Mouse (Mus musculus): Measurements from ENCODE around the gene Gm44973. TPM values are rescaled to one million over a fixed set of nuclear protein-coding genes. Genes with fewer than 3 reads are reported as not detected.

Gm44973 gene
- polyA plus RNA-seq, 1 experiment, result 15.3 TPM

- no peak for TF ChIP-seq GATA1 (IDR thresholded peaks at IDR 0.05; ENCODE audit: low read length)
These were observed 20.3 kb downstream of the Gm44973 start for GRCm38 (mm10) chr7:5035628-5036027.

DNA sequence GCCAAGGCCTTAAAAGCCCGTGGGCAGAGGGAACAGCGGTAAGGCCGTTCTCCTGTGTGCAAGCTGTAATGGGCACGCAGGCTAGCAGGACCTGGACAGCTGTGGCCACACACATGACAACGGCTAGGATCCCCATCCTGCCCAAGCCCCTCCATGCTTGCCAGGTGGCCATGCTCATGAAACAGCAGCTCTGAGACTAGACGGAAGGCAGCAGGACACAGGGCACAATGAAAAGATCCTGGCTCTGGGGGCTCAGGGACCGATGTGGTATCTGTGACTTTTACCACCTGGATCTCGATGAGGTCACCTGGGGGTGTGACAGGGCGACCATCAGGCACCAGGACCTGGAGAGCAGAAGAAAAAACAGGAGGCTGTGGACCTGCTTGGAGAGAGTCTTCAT, 20.8 kb downstream of the Gm44973 start:
- no peak for TF ChIP-seq GATA1 (IDR thresholded peaks at IDR 0.05; ENCODE audit: low read length)

- no peak for TF ChIP-seq GATA1 (IDR thresholded peaks at IDR 0.05; ENCODE audit: low read length)
These were observed 21.7 kb downstream of the Gm44973 start for GRCm38 (mm10) chr7:5037026-5037425.

- TF ChIP-seq GATA1 (IDR thresholded peaks at IDR 0.05; ENCODE audit: low read length), result no peak
These were observed 22.2 kb downstream of the Gm44973 start for GRCm38 (mm10) chr7:5037467-5037866.

DNA sequence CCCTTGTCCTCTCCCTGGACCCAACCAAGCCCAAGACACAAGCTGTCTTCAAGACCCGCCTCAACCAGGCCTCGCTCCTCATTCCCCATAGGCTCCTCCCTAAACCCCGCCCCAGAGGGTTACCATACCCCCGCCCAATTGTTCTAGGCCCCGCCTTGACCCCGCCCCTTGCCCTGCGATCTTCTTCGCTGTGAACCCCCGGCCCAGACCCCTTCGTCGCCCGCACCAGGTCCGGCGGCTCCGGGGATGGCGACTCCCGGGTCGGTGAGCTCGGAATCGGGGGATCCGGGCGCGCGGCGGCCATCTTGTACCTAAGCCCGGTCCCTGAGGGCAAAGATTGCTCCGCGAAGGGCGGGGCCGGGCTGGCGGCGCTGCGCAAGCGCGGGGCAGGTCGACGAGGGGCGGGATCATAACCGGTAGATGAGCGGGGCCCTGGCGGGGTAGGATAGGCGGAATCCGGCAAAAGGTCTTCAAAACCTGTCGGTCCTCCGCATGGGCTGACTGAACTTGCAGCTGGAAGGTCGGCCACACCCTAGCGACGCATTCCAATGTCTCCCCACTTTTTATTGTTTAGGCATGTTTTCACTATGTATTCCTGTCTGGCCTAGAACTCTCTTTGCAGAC, 22.9 kb downstream of the Gm44973 start, which contains the start of gene Zfp784:
Zfp784 (minus strand) TSS at position 338 of the 624 bp plus-strand sequence.
- no peak for TF ChIP-seq GATA1 (IDR thresholded peaks at IDR 0.05; ENCODE audit: low read length)

DNA sequence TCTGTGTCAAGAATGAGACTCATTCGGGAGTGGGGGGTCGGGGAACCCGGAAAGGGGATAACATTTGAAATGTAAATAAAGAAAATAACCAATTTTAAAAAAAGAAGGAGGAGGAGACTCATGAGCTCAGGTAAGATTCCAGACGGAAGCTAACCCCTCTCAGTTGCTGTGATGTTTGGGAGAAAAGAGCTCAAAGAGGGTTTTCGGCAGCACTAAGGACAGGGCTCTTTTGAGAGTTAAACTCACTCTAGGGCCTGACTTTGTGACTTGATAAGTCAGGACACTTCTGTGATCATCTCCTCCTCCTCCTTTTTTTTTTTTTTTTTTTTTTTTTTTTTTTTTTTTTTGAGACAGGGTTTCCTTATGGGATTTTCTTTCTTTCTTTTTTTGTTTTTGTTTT, 23.6 kb downstream of the Gm44973 start:
- TF ChIP-seq GATA1 (IDR thresholded peaks at IDR 0.05; ENCODE audit: low read length), result no peak

DNA sequence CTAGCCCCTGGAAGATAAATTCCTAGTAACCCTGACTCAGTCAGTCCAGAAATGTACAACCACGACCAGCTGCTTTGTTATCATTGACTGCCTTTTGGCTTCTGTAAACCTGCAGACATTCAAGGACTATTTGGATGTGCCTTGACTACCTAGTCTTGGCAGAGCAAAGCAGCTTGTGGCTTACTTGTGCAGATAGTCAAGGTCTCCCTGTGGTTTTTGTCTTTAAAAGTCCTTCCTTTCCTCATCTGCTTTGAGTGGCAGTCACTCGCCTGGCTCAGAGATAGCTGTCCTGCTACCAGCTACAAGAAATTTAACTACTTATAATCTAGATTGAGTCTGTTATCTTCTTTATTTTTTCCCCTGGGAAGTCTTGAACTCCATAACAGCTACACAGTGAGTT, 29.7 kb downstream of the Gm44973 start:
- TF ChIP-seq GATA1 (IDR thresholded peaks at IDR 0.05; ENCODE audit: low read length), result no peak

GRCm38 (mm10) chr7:5046112-5046511, 30.8 kb downstream of the Gm44973 start:
- TF ChIP-seq GATA1 (IDR thresholded peaks at IDR 0.05; ENCODE audit: low read length), result no peak

DNA sequence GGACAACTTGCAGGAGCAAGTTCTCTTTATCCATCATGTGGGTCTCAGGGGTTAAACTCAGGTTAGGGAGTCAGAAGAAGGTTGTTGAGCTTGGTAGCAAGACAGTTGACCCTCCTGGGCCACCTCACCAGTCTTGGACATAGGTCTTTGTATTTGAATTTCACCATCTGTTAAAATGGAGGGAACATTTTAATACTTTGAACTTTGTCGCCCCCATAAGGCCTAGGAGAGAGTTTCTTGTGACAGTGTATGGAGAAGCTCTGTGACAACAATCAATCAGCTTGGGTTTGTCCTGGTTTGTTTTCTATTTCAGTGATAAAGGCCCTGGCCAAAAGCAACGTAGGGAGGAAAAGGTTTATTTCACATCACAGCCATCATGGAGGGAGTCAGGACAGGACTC, 32.0 kb downstream of the Gm44973 start:
- no peak for TF ChIP-seq GATA1 (IDR thresholded peaks at IDR 0.05; ENCODE audit: low read length)

GRCm38 (mm10) chr7:5051193-5052192, 36.2 kb downstream of the Gm44973 start, which contains the start of gene Zfp580:
TSS of gene Zfp580 (plus strand) at chr7:5051538.
- TF ChIP-seq GATA1 (IDR thresholded peaks at IDR 0.05; ENCODE audit: low read length), result no peak

- TF ChIP-seq GATA1 (IDR thresholded peaks at IDR 0.05; ENCODE audit: low read length), result no peak
These were observed 37.1 kb downstream of the Gm44973 start for GRCm38 (mm10) chr7:5052438-5052837.

GRCm38 (mm10) chr7:5052931-5053343, 37.6 kb downstream of the Gm44973 start:
- no peak for TF ChIP-seq GATA1 (IDR thresholded peaks at IDR 0.05; ENCODE audit: low read length)

- no peak for TF ChIP-seq GATA1 (IDR thresholded peaks at IDR 0.05; ENCODE audit: low read length)
These were observed 38.3 kb downstream of the Gm44973 start for GRCm38 (mm10) chr7:5053456-5054179.

GRCm38 (mm10) chr7:5056651-5057263, 41.5 kb downstream of the Gm44973 start:
- no peak for TF ChIP-seq GATA1 (IDR thresholded peaks at IDR 0.05; ENCODE audit: low read length)

GRCm38 (mm10) chr7:5057381-5057780, 42.1 kb downstream of the Gm44973 start:
- no peak for TF ChIP-seq GATA1 (IDR thresholded peaks at IDR 0.05; ENCODE audit: low read length)
